Mouse (Mus musculus) spleen, adult 2 months (tissue): ENCODE results near the gene Ltc4s.

Source experiments
- CTCF ChIP-seq: fragments of 200-500 bp; IDR thresholded peaks from 2 replicates; pipeline ENCODE4 v1.5.1; 2011; ENCODE audit warnings: mild to moderate bottlenecking, inconsistent platforms; ENCODE audit not compliant: insufficient read depth, insufficient read length, insufficient replicate concordance; ENCODE audit errors: extremely low read depth
- POLR2A ChIP-seq: fragments of 200-500 bp; IDR thresholded peaks from 2 replicates; pipeline ENCODE4 v1.6.1; 2011; ENCODE audit warnings: low read depth, low read length, inconsistent platforms

DNA sequence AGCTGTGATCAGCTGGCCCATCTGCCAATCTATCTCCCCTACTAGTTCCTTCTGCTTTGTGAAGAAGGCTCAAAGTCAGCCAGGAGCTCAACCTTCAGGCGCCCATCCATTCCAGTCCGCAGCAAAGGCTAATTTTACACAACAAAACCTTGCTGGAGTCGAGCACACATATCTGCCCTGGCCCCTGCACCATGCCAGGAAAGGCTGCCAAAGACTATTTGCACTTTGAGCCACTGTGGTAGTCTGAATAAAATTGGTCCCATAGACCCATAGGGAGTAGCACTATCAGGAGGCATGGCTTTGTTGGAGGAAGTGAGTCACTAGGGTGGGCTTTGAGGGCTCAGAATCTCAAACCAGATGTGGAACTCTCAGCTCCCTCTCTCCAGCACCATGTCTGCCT, 33.0 kb downstream of the Ltc4s start:
- no peak for TF ChIP-seq POLR2A
- TF ChIP-seq CTCF: no peak
